Mouse (Mus musculus) layer of hippocampus, adult 2 months (tissue): ENCODE results near the gene Cluh. TPM values are rescaled to one million over a fixed set of nuclear protein-coding genes. Genes with fewer than 3 reads are reported as not detected.

Source experiments
- DNase-seq, 2 experiments: peaks; one replicate each; pipeline ENCODE4 v3.0.0; 2022; ENCODE audit warnings: low spot score in 2 of 2
- H3K27ac ChIP-seq: fragments of 200-600 bp; 2 replicates; pipeline ENCODE4 v1.8.1; 2022
- H3K4me3 ChIP-seq: fragments of 200-600 bp; 2 replicates; pipeline ENCODE4 v1.8.1; 2022; ENCODE audit warnings: mild to moderate bottlenecking
- CTCF ChIP-seq: fragments of 200-600 bp; conservative IDR thresholded peaks from 2 replicates; pipeline ENCODE4 v1.8.1; 2022; ENCODE audit warnings: antibody characterized with exemption, mild to moderate bottlenecking, moderate library complexity
- total RNA-seq, 2 experiments: library from RNA; stranded (reverse); gene quantifications; 2 replicates each; pipeline ENCODE4 v1.2.3; 2021

The Cluh gene
- total RNA-seq, 2 experiments from 2014 or later, result 71.2 to 74.0 TPM

- H3K4me3 ChIP-seq, result no peak overlapping the region
- DNase-seq, result no peak
- no peak for TF ChIP-seq CTCF
- H3K27ac ChIP-seq, result no peak overlapping the region
These were observed 21.8 kb upstream of the Cluh start for GRCm38 (mm10) chr11:74627481-74627880.

GRCm38 (mm10) chr11:74631880-74632789 lies 17.2 kb upstream of the Cluh start:
- DNase-seq, result no peak
- no peak overlapping the region for H3K4me3 ChIP-seq
- H3K27ac ChIP-seq, result no peak overlapping the region
- TF ChIP-seq CTCF, result no peak

- TF ChIP-seq CTCF, result peak; percentile 90
- H3K4me3 ChIP-seq, result no peak overlapping the region
- H3K27ac ChIP-seq, result no peak overlapping the region
- DNase-seq, result peak in 1 of 2 experiments; percentile 79
These were observed 14.6 kb upstream of the Cluh start for GRCm38 (mm10) chr11:74634490-74635275.

GRCm38 (mm10) chr11:74637486-74637885 lies 11.8 kb upstream of the Cluh start:
- TF ChIP-seq CTCF, result no peak
- Histone ChIP-seq H3K4me3 (peak overlapping the region; percentile 66), H3K27ac (peak overlapping the region; percentile 91)
- no peak for DNase-seq

- peak overlapping the region; percentile 66 for H3K4me3 ChIP-seq
- peak; percentile 60 to 69 for DNase-seq
- H3K27ac ChIP-seq, result peak overlapping the region; percentile 91
- TF ChIP-seq CTCF, result peak; percentile 68
These were observed 11.1 kb upstream of the Cluh start for GRCm38 (mm10) chr11:74637971-74638790.

GRCm38 (mm10) chr11:74638791-74639411 lies 10.4 kb upstream of the Cluh start:
- H3K27ac ChIP-seq, result peak overlapping the region; percentile 91
- TF ChIP-seq CTCF, result no peak
- peak overlapping the region; percentile 66 for H3K4me3 ChIP-seq
- no peak for DNase-seq

- no peak for TF ChIP-seq CTCF
- Histone ChIP-seq H3K27ac (no peak overlapping the region), H3K4me3 (no peak overlapping the region)
- DNase-seq, result no peak
These were observed 9.7 kb upstream of the Cluh start for GRCm38 (mm10) chr11:74639628-74640027.

- TF ChIP-seq CTCF, result no peak
- no peak for DNase-seq
- Histone ChIP-seq H3K4me3 (no peak overlapping the region), H3K27ac (peak overlapping the region; percentile 90; the same call in 1 of the 2 replicates)
These were observed 1.3 kb upstream of the Cluh start for GRCm38 (mm10) chr11:74647966-74648365.

GRCm38 (mm10) chr11:74648676-74649075 lies 619 bp upstream of the Cluh start:
- DNase-seq, result no peak
- peak overlapping the region; percentile 77 for H3K4me3 ChIP-seq
- TF ChIP-seq CTCF, result no peak

GRCm38 (mm10) chr11:74649647-74650551 lies 604 bp downstream of the Cluh start:
- Histone ChIP-seq H3K4me3 (peak overlapping the region; percentile 77), H3K27ac (peak overlapping the region; percentile 90)
- TF ChIP-seq CTCF, result no peak
- peak in 1 of 2 experiments; percentile 22 for DNase-seq

More at GRCm38 (mm10) chr11:74648676-74649075, 619 bp upstream of the Cluh start:
- H3K27ac ChIP-seq, result peak overlapping the region; percentile 90

GRCm38 (mm10) chr11:74650576-74651100 lies 1.3 kb downstream of the Cluh start:
- H3K4me3 ChIP-seq, result peak overlapping the region; percentile 77
- peak overlapping the region; percentile 55; the same call in 1 of the 2 replicates for H3K27ac ChIP-seq
- DNase-seq, result no peak
- no peak for TF ChIP-seq CTCF
